Mouse (Mus musculus): ENCODE results near the gene Pcnx3.

The Pcnx3 gene

GRCm38 (mm10) chr19:5668372-5668771, 20.3 kb downstream of the Pcnx3 start:
- no peak for DNase-seq

- no peak for DNase-seq
These were observed 22.3 kb downstream of the Pcnx3 start for GRCm38 (mm10) chr19:5666386-5666785.

- no peak for DNase-seq
These were observed 23.2 kb downstream of the Pcnx3 start for GRCm38 (mm10) chr19:5665465-5665864.

GRCm38 (mm10) chr19:5664669-5665257, 23.9 kb downstream of the Pcnx3 start:
- DNase-seq: no peak

- DNase-seq: peak; percentile 92
These were observed 25.5 kb downstream of the Pcnx3 start, which contains the start of gene Sipa1 for GRCm38 (mm10) chr19:5662981-5663913. Gene Sipa1, minus strand, starts transcription at chr19:5663707.

GRCm38 (mm10) chr19:5662310-5662709, 26.4 kb downstream of the Pcnx3 start:
- no peak for DNase-seq

- peak; percentile 55 for DNase-seq
These were observed 27.6 kb downstream of the Pcnx3 start for GRCm38 (mm10) chr19:5660942-5661751.

- DNase-seq: no peak
These were observed 33.9 kb downstream of the Pcnx3 start for GRCm38 (mm10) chr19:5654720-5655298.

- DNase-seq: no peak
These were observed 34.6 kb downstream of the Pcnx3 start for GRCm38 (mm10) chr19:5653969-5654719.

GRCm38 (mm10) chr19:5652570-5652969, 36.1 kb downstream of the Pcnx3 start:
- no peak for DNase-seq

- no peak for DNase-seq
These were observed 37.0 kb downstream of the Pcnx3 start for GRCm38 (mm10) chr19:5651502-5652274.

GRCm38 (mm10) chr19:5649298-5649741, 39.4 kb downstream of the Pcnx3 start:
- peak; percentile 59 for DNase-seq

- DNase-seq: peak; percentile 80
These were observed 40.1 kb downstream of the Pcnx3 start for GRCm38 (mm10) chr19:5648401-5649297.

- no peak for DNase-seq
These were observed 40.9 kb downstream of the Pcnx3 start for GRCm38 (mm10) chr19:5647791-5648190.

GRCm38 (mm10) chr19:5646731-5647330, 41.9 kb downstream of the Pcnx3 start:
- DNase-seq: no peak

GRCm38 (mm10) chr19:5645280-5645679, 43.4 kb downstream of the Pcnx3 start:
- DNase-seq: no peak

- no peak for DNase-seq
These were observed 47.1 kb downstream of the Pcnx3 start for GRCm38 (mm10) chr19:5641641-5642040.

GRCm38 (mm10) chr19:5641021-5641420, 47.7 kb downstream of the Pcnx3 start:
- DNase-seq: no peak

GRCm38 (mm10) chr19:5640339-5640738, 48.4 kb downstream of the Pcnx3 start:
- DNase-seq: no peak

All from kidney, adult 11 months (tissue).